Mouse (Mus musculus) adrenal gland, adult 8-10 months (tissue): ENCODE results near the gene Abca13. TPM values are rescaled to one million over a fixed set of nuclear protein-coding genes. Genes with fewer than 3 reads are reported as not detected.
"Not testable (repeated sequence)": the region's sequence is repeated elsewhere in the genome, so short reads cannot be mapped to it uniquely, and the experiment has no call there.

Source experiments
- DNase-seq: peaks from one replicate; pipeline ENCODE4 v3.0.0; 2022
- total RNA-seq, 4 experiments: library from RNA; stranded (reverse); gene quantifications; 2 replicates each; pipeline ENCODE4 v1.2.4; 2022

Abca13 gene
- total RNA-seq, 4 experiments from 2014 or later, result 0.03 to 0.06 (median 0.03) TPM; not detected in 1

DNA sequence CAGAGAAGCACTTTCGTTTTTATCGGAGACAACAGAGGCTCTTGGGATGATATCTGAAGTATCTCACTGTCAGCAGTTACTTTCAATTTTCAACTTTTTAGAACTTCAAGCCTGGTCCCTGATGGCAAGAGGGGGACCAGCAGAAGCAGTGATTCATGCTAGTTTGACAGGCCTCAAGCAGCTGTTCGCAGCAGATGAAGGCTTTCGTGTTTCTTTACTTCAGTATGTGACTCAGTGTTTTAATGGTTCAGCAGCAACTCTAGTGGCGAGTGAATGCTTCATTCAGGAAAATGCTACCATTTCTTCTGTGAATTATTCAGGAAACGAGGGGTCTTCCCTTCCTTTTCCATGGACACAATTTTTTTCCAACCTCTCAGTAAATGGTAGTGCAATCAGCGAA lies 99.4 kb downstream of the Abca13 start:
- no peak for DNase-seq

DNA sequence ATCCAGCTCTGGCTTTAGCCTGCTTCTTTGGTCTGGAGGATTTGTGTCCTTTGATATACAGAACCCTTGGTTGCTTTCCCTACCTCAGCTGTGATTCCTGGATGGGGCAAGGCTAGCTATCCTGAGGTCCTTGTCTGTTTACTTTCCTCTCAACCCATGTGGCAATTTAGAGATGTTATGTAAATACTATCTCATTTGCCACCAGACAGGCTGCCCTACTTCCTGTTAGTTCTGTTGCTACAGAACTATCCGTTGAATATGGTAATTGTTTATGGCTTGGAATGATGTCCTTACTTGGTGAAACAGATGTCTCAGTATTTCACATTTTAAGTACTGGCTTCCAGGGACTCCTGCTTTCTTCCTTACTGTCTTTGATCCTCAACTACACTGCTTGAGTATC lies 107.9 kb downstream of the Abca13 start:
- no peak for DNase-seq

DNA sequence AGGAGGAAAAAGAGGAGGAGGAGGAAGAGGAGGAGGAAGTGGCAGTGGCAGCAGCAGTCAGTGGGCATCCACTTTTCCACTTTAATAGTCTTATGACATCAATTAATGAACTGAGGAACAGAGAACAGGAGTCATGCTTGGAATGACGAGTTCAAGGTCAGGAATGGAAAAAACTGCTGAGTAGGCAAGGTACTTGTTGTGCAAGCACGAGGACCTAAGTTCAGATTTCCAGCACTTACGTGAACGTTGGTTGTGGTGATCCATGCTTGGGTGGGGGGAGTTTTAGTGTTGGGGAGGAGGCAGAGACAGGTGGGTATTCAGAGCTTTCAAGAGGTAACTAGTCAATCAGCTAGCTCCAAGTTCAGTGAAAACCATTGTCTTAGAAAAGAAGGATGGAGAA lies 113.7 kb downstream of the Abca13 start:
- no peak for DNase-seq

DNA sequence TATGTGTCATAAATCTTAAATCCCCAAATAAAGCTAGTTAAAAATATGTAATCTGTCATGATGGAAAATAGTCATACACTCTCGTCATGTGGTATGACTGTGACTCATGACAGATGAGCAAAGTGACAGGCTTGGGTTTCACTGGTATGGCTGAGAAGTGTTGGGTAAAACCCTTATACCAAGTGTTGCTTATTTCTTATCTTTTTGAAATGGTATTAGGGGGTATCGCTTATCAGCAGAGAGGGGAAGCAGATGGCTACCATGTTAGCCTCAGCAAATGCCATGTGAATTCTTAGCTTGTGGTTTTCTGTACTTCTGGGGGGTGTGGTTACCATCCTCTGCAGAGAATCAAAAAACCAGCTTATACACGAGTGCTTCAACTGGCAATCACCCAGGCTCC lies 124.8 kb downstream of the Abca13 start:
- no peak for DNase-seq

DNA sequence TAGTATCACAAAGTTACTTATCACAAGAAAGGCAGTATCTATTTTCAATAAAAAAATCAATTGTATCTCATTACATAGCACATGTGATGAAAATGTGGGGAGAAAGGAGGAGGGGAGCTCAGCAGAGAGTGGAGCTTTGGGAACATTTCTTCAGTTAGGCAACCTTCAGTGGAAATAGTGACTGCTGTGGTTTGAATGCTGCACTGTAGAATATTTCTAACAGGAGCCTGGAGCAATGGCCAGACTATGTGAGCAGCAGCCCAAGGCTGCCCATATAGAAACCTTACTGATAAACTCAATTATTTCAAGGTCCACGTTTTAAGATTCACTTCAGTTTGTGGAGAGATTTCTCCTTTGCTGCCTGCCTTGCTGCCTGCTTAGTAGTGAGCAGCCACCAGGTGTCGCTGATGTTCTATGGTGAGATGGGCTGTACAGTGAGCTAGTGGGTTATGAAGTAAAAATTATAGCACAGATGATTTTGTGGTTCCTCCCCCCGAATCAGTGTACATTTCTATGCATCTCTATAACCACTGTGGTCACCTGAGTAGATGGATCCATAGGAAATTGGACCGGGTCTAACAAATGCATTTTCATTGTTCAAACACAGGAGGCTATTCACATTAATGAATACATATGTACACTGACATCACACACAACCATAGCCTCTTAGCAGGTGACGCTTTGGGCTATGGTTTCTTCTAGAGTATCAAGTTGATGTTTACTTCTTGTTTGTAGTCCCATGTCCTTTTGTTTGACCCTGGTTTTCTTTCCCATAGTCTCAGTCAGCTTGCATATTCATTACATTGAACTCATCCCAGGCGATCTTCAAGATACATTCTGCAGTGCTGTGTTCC lies 125.6 kb downstream of the Abca13 start:
- peak; percentile 20 for DNase-seq

DNA sequence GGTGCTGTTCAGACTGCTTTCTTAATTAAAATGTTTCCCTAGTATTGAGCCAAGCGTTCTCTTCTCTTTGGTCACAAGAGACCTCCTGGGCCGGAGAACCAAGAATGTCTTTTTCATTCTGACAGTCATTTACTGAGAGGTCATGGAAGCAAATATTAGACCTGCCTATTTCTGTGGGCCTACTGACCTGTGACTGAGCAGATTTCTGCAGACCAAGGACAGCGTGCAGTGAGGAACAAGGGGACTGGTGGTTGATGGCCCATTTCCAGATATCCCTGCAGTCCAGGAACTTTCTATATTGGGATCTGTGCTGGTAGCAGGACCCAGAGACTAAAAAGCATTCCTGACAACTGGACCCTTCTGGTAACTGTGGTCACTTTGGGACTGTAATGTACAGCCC lies 146.4 kb downstream of the Abca13 start:
- DNase-seq, result no peak

DNA sequence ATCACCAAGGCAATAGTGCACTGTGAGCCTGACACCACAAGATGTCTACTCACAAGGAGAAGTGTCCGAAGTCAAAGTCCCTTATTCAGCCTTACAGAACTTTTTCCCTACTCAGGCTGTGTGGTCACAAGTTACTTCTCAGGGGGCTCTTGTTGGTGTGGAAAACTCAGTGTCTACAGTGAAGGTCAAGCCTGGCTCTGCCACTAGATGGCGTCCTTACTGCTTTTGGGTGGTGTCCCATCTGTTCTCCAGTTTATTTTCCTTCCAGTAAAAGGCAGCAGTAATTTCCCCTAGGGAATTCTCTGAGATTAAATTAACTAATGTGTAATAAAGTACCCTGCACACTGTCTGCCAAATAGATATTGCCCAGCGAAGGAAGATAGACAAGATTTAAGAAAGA lies 156.0 kb downstream of the Abca13 start:
- DNase-seq, result no peak

DNA sequence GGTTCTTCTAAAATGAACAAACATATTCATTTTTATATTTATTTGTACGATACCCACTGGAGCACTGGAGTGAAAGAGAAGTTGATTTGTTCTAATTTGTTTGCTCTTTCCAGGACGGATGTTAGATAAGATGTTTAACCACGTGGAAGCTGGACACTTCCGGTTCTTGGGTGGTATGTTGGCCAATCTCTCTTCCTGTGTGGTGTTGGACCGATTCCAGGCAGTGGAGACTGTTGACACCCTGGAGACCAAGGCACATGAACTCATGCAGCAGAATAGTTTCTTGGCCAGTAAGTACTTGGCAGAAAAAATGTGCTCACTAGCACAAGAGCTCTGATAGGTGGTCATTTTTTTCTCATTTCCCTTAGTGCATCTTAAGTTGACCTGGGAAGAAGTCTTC lies 181.4 kb downstream of the Abca13 start:
- DNase-seq, result no peak

DNA sequence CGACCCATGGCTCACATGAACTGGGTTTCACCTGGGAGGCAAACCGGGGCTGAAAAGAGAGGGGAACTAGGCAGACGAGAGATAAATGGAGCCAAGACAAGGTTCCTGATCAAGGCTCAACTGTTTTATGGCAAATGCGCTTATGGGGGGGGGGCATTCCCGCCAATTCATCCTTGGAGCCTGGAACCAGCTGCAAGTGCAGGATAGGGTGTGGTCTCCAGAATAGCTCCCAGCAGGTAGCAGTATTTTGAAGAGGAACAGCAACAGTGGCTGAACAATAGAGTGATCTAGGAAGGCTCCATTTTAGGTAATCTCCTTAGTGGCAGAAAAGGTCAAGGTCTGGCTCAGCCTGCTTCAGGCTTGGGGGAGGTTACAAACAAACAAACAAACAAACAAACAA lies 182.7 kb downstream of the Abca13 start:
- DNase-seq, result not testable (repeated sequence)

DNA sequence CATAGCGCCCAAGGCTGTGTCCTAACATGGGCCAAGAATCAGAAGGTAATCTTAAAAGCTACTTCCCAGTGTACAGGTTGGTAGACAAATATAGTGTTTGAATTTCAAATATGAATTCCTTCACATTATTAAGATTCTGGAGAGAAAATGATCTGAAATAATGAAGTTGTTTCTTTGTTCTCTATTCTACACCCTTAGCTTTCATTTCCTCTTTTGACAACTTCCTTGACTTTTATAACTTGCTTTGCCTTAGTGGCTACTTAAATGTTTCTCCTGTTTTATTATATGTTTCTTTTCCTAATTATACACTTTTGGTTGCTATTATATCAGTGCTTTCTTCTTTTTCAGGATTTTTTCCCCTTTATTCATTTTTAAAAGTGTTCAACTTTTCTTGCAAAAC lies 196.8 kb downstream of the Abca13 start:
- no peak for DNase-seq

DNA sequence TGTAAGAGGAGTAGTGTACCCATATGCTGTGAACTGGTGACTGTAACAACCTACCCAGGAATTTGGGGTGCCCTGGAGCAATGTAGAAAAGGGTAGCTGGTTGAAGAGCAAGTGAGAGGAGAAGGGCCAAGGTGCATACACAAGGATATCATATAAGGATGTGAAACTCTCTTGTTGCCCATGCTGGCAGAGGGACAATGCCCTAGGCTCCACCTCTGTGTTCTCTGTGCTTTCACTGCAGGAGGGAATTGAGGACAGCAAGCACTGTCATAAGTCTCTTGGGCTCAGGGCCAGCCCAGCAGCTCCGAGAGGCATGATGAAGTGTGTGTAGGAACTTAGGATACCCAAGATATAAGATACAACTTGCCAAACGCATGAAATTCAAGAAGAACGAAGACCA lies 225.2 kb downstream of the Abca13 start:
- DNase-seq, result no peak

DNA sequence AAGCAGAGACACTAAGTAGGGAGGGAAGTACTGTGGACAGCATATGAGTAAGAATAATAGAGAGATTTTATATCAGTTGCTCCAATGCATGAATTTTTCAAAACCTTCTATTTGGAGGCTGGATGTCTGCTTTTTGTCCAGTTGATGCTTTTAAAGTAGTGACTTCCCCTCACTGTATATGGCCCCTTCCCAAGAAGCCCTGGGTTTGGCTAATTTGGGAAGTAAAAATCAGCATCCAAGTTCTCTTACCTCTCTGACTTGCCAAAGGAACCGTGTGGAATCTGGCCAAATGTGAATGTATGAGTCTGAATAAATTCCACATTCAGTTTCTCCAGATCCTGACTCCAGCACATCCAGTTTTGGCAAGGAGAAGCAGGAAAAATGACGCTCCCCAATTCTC lies 228.5 kb downstream of the Abca13 start:
- DNase-seq, result no peak

DNA sequence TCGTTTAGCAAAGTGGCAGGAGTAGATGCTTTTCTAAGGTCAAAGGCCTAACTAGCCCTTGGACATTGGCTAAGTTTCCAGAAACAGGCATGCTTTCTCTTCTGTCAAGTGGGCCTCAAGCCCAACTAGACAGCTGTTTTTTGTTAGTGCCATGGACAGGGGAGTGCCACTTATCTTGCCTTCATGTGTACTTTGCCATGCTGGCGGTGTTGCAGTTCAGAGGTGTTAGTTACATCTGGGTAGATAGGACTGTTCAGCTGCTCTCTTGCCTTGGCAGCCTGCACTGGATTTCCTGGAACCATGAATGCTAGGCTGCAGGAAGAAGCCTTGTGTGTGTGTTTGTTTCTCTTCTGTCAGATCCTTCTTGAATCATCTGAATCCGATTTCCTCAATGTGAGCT lies 235.7 kb downstream of the Abca13 start:
- no peak for DNase-seq

DNA sequence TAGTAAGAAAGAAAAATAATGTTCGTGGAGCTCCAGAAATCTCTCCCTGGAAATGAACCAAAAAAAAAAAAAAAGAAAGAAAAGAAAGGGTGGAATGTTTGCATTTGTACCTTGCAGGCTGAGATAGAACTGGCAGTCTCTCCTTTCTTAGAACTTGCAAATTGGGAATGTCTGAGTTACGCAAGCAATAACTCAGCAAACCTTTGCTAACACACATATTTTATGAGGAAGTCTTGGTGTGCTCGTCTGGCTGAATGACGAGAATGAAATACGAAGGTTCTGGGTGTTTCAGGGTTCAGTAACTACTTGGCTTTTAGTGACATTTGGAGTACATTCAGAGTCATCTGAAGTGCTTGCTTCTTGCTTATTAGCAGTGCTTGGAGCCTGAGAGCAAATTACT lies 241.1 kb downstream of the Abca13 start:
- DNase-seq, result no peak

DNA sequence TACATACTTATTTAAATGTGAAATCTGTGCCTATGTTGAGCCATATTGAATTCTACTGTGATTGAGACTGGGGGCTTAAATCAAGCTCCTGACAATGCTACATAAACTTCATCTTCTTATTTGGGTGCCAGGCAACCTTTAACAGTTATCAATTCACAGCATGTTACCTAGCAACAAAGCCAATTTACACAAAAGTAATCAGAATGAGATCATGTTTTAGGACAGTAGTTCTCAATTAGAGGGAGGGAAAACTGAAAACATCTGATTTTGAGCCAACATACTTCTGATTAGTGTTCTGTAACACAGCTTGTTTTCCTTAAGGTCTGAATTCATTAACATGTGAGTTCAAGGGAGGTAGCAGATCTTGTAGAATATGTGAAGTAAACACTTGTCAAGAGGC lies 244.9 kb downstream of the Abca13 start:
- no peak for DNase-seq

DNA sequence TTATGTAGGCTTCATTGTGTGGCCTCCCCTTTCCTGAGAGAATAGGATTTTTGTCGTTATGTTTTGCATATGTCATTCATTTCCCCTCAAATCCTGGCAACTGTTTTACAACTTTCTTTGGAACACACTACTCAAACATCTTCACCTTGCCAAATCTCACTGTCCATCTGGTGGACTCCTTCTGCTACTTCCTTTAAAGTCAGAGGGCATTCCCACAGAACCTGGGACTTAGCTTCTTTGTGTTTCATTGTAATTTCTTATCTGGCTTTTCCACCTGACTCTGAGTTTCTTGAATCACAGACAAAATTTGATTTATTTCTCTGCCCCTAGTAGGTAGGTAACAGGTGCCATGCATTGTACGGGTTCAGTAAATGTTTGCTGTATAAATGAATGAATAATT lies 248.0 kb downstream of the Abca13 start:
- no peak for DNase-seq

DNA sequence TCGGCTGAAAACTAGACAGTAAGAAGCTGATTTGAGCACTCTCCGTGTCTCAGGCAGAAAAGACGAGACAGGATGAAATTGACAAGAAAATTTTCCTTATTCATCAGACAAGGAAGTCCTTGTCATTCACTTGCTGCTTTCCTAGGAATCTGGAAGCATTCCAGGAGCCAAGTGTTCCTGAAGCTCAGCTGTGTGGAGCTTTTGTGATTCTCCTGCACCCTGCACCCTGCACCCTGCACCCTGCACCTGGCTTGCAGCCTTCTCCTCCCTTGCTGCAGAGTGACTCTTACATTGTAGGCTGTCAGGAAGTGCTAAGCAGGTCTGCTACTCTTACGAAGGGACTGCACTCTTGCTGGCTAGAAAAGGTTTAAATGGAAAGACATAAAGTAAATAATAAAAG lies 249.4 kb downstream of the Abca13 start:
- no peak for DNase-seq

DNA sequence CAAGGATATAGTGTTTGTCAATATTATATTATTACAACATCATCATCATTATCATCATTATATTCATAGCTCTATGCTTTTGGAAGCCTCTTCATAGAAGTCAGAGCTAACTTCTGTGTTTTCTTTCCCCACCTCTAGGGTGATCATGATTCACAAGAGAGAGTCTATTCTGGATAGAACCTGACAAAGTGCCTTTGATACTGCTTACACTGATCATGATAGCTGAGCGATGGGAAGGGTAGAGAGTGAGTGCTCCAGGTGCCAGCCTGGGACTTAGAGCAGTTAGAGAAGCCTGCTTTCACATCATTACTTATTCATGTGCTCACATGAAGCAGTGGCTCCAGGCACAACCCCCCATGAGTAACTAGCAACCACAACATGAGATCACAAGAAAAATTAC lies 280.7 kb downstream of the Abca13 start:
- no peak for DNase-seq

DNA sequence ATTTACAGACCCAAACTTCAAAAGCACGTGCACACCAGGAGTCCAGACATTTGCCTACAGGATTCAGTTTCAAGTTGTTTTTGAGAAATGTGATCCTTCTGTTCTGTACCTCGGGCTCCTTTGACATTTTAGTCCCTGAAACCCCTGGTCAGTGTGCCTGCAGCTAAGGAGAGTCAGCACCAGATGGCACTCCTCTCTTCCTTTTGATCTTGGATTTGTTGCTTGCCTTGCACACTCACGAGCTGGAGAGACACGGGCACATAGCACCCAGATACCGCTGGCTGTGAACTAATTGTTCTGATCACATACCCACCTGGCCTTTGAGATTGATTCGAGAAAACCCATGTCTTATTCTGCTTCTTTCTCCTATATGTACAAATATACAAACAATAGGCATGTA lies 289.8 kb downstream of the Abca13 start:
- DNase-seq, result peak; percentile 8

DNA sequence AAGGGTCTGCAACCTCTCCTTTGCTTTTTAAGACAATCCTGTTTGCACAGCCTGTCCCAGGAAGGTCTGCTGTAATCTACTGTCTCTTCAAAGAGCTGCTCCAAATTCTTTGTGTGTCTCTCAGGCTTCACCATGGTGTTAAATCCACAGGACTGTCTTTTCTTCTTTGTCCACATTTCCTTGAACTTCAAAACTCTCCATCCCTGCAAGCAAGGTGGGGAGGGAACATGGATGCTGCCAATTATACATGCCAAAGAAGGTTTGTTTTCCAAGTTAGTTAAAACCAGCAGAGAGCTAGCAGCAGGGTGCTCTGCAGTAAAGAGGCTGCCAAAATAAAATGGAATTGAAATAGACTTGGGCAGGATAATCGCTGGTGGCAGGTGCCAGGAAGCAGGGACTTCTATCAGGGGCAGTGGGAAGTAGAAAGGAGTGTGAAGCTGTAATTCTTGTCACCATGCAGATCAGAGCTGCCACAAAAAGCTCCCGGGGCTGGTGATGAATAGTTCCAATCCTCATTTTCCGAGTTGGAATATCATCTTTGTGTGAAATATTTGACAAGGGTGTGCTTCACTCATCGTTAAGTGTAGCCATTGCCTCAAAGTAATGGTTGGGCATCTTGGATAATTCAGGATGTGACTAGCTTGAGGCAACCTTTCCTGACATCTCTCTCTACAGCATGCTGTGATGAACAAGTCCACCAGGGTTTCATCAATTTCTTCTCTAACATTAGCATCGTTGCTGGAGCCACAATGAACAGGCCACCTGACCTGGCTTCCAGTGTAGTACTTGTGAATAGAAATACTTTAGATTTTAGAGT lies 308.8 kb downstream of the Abca13 start:
- DNase-seq, result no peak

DNA sequence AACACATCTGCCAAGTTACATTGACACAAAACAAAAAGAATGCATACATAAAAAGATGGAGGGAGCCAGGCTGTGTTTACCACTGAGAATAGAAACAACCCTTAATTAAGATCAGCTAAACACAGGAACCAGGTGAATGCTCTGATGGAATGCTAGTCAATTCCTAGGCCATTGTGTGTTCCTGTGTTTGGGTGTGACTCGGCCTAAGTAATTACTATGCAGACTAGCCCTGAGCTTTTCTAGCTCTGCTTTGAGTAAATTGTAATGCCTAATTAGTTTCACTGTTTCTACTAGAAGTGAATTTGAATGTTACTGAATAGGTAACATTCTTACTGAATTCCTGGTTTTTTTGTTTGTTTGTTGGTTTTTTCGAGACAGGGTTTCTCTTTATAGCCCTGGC lies 323.2 kb downstream of the Abca13 start:
- not testable (repeated sequence) for DNase-seq

DNA sequence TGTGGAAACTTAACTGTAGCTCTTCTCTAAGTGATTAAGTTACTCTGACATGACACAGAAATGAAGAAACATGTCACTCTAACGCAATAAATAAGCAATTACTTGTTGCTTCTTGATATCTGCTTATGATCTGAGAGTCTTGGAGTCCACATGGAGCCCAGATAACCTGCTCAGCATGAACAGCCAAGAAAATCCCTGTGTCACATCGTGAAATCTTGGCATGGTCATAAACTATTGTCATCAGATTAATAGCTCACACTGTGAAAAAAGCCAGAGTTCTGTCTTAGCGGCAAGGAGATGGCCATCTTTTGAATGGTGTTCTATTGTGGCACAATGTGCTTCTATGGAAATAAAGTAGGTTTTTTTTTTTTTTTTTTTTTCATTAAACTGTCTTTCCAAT lies 336.8 kb downstream of the Abca13 start:
- no peak for DNase-seq

DNA sequence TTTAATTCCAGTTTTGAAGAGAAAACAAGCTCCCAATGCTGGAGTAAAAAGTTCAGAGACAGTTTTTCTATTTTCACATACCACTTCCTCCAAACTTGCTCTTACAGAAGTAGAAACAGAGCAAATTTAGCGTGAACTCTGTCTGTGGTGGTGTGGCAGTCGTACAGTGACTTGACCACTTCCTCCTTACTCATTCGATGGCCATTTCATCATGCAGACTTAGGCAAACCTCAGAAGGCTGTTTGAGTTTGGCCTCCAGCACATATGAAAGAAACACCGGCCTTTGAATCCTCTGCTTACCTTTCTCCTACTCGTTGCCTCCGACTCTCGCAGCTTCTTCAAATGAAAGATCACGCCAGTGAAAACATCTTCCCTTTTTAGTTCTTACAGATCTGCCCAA lies 340.0 kb downstream of the Abca13 start:
- no peak for DNase-seq

DNA sequence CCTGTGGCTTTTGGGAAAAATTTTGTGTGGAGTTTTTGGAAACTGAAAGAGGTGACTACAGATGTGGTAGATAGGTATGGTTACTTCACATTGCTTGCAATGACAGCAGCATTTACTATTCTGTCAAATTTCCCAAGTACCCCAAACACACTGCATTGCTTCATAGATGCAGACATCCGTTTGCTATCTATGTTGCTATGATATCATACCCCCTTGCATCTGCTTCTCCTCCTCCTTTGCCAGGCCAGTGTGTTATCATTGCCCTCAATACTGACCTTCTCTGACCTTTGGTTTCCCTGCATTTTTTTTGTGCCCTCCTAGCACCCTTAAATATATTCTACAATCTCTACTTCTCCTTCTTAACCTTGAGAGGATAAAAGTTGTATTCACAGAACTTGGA lies 341.4 kb downstream of the Abca13 start:
- DNase-seq, result no peak
